Mouse (Mus musculus) heart, embryonic 11.5 days (tissue): ENCODE results near the gene Ikzf2. TPM values are rescaled to one million over a fixed set of nuclear protein-coding genes. Genes with fewer than 3 reads are reported as not detected.

Source experiments
- ATAC-seq: fragments of 200-750 bp; cut with Nextera tagmentation; replicated peaks from 2 replicates; pipeline ENCODE4 v1.8.0; 2017; ENCODE audit warnings: moderate library complexity; ENCODE audit not compliant: insufficient number of reproducible peaks, low FRiP score, low TSS enrichment
- H3K27ac ChIP-seq: fragments of 300-500 bp; sonication (generic); 2 replicates; pipeline ENCODE4 v1.5.1; 2014; ENCODE audit warnings: mild to moderate bottlenecking, low read depth, low read length
- H3K27me3 ChIP-seq: fragments of 300-500 bp; sonication (generic); 2 replicates; pipeline ENCODE4 v1.6.1; 2014; ENCODE audit warnings: mild to moderate bottlenecking, low read length, mixed read lengths; ENCODE audit not compliant: control insufficient read depth, insufficient read depth
- H3K36me3 ChIP-seq: fragments of 300-500 bp; sonication (generic); 2 replicates; pipeline ENCODE4 v1.6.1; 2014; ENCODE audit warnings: mild to moderate bottlenecking, low read length, moderate library complexity, mixed read lengths; ENCODE audit not compliant: control insufficient read depth, insufficient read depth
- H3K4me1 ChIP-seq: fragments of 300-500 bp; sonication (generic); 2 replicates; pipeline ENCODE4 v1.6.1; 2014; ENCODE audit warnings: low read length; ENCODE audit not compliant: control insufficient read depth, insufficient read depth
- H3K4me2 ChIP-seq: fragments of 300-500 bp; sonication (generic); 2 replicates; pipeline ENCODE4 v1.6.1; 2014; ENCODE audit warnings: mild to moderate bottlenecking, moderate library complexity
- H3K4me3 ChIP-seq: fragments of 300-500 bp; sonication (generic); 2 replicates; pipeline ENCODE4 v1.5.1; 2014; ENCODE audit warnings: low read depth, low read length
- H3K9ac ChIP-seq: fragments of 300-500 bp; sonication (generic); 2 replicates; pipeline ENCODE4 v1.6.1; 2014; ENCODE audit warnings: mild to moderate bottlenecking, low read depth, low read length, moderate library complexity
- H3K9me3 ChIP-seq: fragments of 300-500 bp; sonication (generic); replicated peaks from 2 replicates; pipeline ENCODE4 v1.6.1; 2016; ENCODE audit warnings: low read length; ENCODE audit not compliant: control insufficient read depth
- WGBS: fragments of 180-500 bp; shearing (Covaris S2); extraction: QIAGEN DNeasy Blood & Tissue Kit; methylation state at CpG from one replicate; pipeline ENCODE4 v1.1.7; 2014; ENCODE audit not compliant: insufficient replicate concordance; 5-methylcytosine and 5-hydroxymethylcytosine counted together
- polyA plus RNA-seq: library from polyadenylated mRNA; unstranded; fragments of >200 nt; fragmentation: Nextera tagmentation; extraction: Ambion mirVana; gene quantifications from 2 replicates; pipeline ENCODE4 v1.2.1, GENCODE M21; 2014

Ikzf2 gene
- polyA plus RNA-seq, 1 experiment from 2014 or later: 3.1 TPM

GRCm38 (mm10) chr1:69549987-69550386 lies 137.1 kb downstream of the Ikzf2 start:
- Histone ChIP-seq H3K4me3 (no peak overlapping the region), H3K27me3 (no peaks in the 10 kb centered on the region), H3K4me2 (no peak overlapping the region), H3K9ac (no peak overlapping the region), H3K36me3 (no peaks in the 10 kb centered on the region), H3K27ac (no peak overlapping the region), H3K4me1 (no peaks in the 10 kb centered on the region), H3K9me3 (no peaks in the 10 kb centered on the region)
- 78% methylated on average over 4 of the region's 4 CpGs for WGBS
- ATAC-seq: no peak

- Histone ChIP-seq H3K4me2 (no peak overlapping the region), H3K4me1 (no peaks in the 10 kb centered on the region), H3K27me3 (no peaks in the 10 kb centered on the region), H3K4me3 (no peak overlapping the region), H3K27ac (no peak overlapping the region), H3K9ac (no peak overlapping the region), H3K36me3 (no peaks in the 10 kb centered on the region), H3K9me3 (no peaks in the 10 kb centered on the region)
- 81% methylated on average over 1 of the region's 1 CpGs for WGBS
- no peak for ATAC-seq
These were observed 141.2 kb downstream of the Ikzf2 start for GRCm38 (mm10) chr1:69545885-69546253.

GRCm38 (mm10) chr1:69545217-69545884 lies 141.7 kb downstream of the Ikzf2 start:
- H3K4me3 ChIP-seq: no peak overlapping the region
- H3K27ac ChIP-seq: no peak overlapping the region
- no peaks in the 10 kb centered on the region for H3K36me3 ChIP-seq
- H3K4me2 ChIP-seq: no peak overlapping the region
- H3K27me3 ChIP-seq: no peaks in the 10 kb centered on the region
- no peak overlapping the region for H3K9ac ChIP-seq
- 76% methylated on average over 8 of the region's 8 CpGs for WGBS
- no peaks in the 10 kb centered on the region for H3K9me3 ChIP-seq
- no peak for ATAC-seq
- no peaks in the 10 kb centered on the region for H3K4me1 ChIP-seq

- no peak for ATAC-seq
These were observed 143.1 kb downstream of the Ikzf2 start for GRCm38 (mm10) chr1:69543774-69544597.

DNA sequence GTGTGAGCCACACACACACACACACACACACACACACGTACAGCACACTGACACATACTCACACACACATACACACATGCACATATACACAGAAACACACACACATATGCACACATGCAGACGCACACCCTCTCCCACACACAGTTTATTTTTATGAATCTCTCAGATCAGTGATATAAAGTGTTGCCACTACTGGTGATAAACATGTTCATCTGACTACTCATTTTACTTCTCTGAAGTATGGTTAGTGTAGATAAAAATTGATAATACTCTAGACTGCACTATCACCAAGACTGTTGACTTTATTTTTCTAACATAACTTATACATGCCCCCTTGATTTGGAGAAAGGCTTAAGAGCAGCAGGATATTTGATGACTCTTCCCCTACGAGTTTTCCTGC lies 144.5 kb downstream of the Ikzf2 start:
- Histone ChIP-seq H3K36me3 (no peaks in the 10 kb centered on the region), H3K27me3 (no peaks in the 10 kb centered on the region), H3K9me3 (no peaks in the 10 kb centered on the region), H3K27ac (no peak overlapping the region), H3K4me1 (no peaks in the 10 kb centered on the region), H3K4me2 (no peak overlapping the region), H3K4me3 (no peak overlapping the region), H3K9ac (no peak overlapping the region)
- no peak for ATAC-seq
- 73% methylated on average over 3 of the region's 3 CpGs for WGBS

More at GRCm38 (mm10) chr1:69543774-69544597, 143.1 kb downstream of the Ikzf2 start:
- H3K9ac ChIP-seq: no peak overlapping the region
- no peaks in the 10 kb centered on the region for H3K9me3 ChIP-seq
- no peak overlapping the region for H3K4me3 ChIP-seq
- H3K27me3 ChIP-seq: no peaks in the 10 kb centered on the region
- no peak overlapping the region for H3K27ac ChIP-seq
- 83% methylated on average over 6 of the region's 6 CpGs for WGBS
- H3K4me1 ChIP-seq: no peaks in the 10 kb centered on the region
- no peaks in the 10 kb centered on the region for H3K36me3 ChIP-seq
- no peak overlapping the region for H3K4me2 ChIP-seq

DNA sequence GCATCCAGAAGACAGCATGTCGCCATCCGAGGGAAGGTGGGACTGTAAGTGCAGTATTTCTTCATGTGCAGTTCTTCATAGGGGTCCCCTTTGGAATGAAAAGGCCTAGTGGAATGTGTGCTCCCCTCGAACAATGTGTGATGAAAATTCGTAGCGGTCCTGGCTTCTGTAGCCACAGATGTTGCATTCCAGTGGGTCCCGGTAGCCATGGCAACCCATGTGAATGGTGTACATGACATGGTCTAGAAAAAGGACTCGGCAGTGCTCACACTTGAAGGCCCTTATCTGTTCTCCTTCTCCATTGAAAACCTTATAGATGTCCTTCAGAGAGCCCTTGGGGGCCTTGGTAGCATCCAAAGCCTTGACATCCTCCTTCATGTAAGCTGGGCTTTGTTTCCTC lies 148.4 kb downstream of the Ikzf2 start:
- ATAC-seq: no peak
- Histone ChIP-seq H3K27ac (no peak overlapping the region), H3K36me3 (no peaks in the 10 kb centered on the region), H3K4me3 (no peak overlapping the region), H3K9me3 (no peaks in the 10 kb centered on the region), H3K4me1 (no peaks in the 10 kb centered on the region), H3K9ac (no peak overlapping the region), H3K27me3 (no peaks in the 10 kb centered on the region), H3K4me2 (no peak overlapping the region)
- WGBS: 73% methylated on average over 7 of the region's 7 CpGs

- H3K27ac ChIP-seq: no peak overlapping the region
- WGBS: 57% methylated on average over 3 of the region's 3 CpGs
- ATAC-seq: no peak
- H3K36me3 ChIP-seq: no peaks in the 10 kb centered on the region
- no peak overlapping the region for H3K4me2 ChIP-seq
- no peaks in the 10 kb centered on the region for H3K27me3 ChIP-seq
- no peak overlapping the region for H3K9ac ChIP-seq
- no peaks in the 10 kb centered on the region for H3K4me1 ChIP-seq
- H3K9me3 ChIP-seq: no peaks in the 10 kb centered on the region
- H3K4me3 ChIP-seq: no peak overlapping the region
These were observed 149.4 kb downstream of the Ikzf2 start for GRCm38 (mm10) chr1:69537619-69538018.

GRCm38 (mm10) chr1:69535507-69535906 lies 151.5 kb downstream of the Ikzf2 start:
- WGBS: 74% methylated on average over 4 of the region's 4 CpGs

More at GRCm38 (mm10) chr1:69535507-69535906, 151.5 kb downstream of the Ikzf2 start:
- H3K4me3 ChIP-seq: no peak overlapping the region
- ATAC-seq: no peak
- H3K4me1 ChIP-seq: no peaks in the 10 kb centered on the region
- H3K36me3 ChIP-seq: no peaks in the 10 kb centered on the region
- H3K27me3 ChIP-seq: no peaks in the 10 kb centered on the region
- no peak overlapping the region for H3K4me2 ChIP-seq
- H3K9ac ChIP-seq: no peak overlapping the region
- no peaks in the 10 kb centered on the region for H3K9me3 ChIP-seq
- no peak overlapping the region for H3K27ac ChIP-seq
